Mouse (Mus musculus) midbrain, embryonic 16.5 days (tissue): ENCODE data around the gene Fancc. TPM values are rescaled to one million over a fixed set of nuclear protein-coding genes. Genes with fewer than 3 reads are reported as not detected.

ENCODE experiments used
- ATAC-seq: fragments of 200-750 bp; cut with Nextera tagmentation; 2 replicates; pipeline ENCODE4 v1.8.0; 2017; ENCODE audit warnings: moderate TSS enrichment
- H3K27ac ChIP-seq: fragments of 300-500 bp; sonication (generic); 2 replicates; pipeline ENCODE4 v1.5.1; 2014; ENCODE audit warnings: mild to moderate bottlenecking, low read length, mixed read lengths
- H3K27me3 ChIP-seq: fragments of 300-500 bp; sonication (generic); 2 replicates; pipeline ENCODE4 v1.6.1; 2014; ENCODE audit warnings: low read depth, low read length, mixed read lengths; ENCODE audit not compliant: control insufficient read depth, insufficient read depth
- H3K36me3 ChIP-seq: fragments of 300-500 bp; sonication (generic); 2 replicates; pipeline ENCODE4 v1.6.1; 2014; ENCODE audit warnings: mild to moderate bottlenecking, low read length, moderate library complexity, mixed read lengths; ENCODE audit not compliant: control insufficient read depth, insufficient read depth
- H3K4me1 ChIP-seq: fragments of 300-500 bp; sonication (generic); 2 replicates; pipeline ENCODE4 v1.6.1; 2014; ENCODE audit warnings: mild to moderate bottlenecking, low read length, mixed read lengths; ENCODE audit not compliant: control insufficient read depth, insufficient read depth
- H3K4me2 ChIP-seq: fragments of 300-500 bp; sonication (generic); 2 replicates; pipeline ENCODE4 v1.6.1; 2014; ENCODE audit warnings: mild to moderate bottlenecking, low read length, mixed read lengths
- H3K4me3 ChIP-seq: fragments of 300-500 bp; sonication (generic); 2 replicates; pipeline ENCODE4 v1.5.1; 2014; ENCODE audit warnings: low read depth, mild to moderate bottlenecking, low read length, moderate library complexity, mixed read lengths
- H3K9ac ChIP-seq: fragments of 300-500 bp; sonication (generic); 2 replicates; pipeline ENCODE4 v1.6.1; 2014; ENCODE audit warnings: low read depth, low read length, mixed read lengths
- H3K9me3 ChIP-seq: fragments of 300-500 bp; sonication (generic); replicated peaks from 2 replicates; pipeline ENCODE4 v1.6.1; 2014; ENCODE audit warnings: mild to moderate bottlenecking, low read length, mixed read lengths; ENCODE audit not compliant: control insufficient read depth, poor library complexity, severe bottlenecking
- WGBS: fragments of 180-500 bp; shearing (Covaris S2); extraction: QIAGEN DNeasy Blood & Tissue Kit; methylation state at CpG from one replicate; pipeline ENCODE4 v1.1.7; 2014; 5-methylcytosine and 5-hydroxymethylcytosine counted together
- polyA plus RNA-seq: library from polyadenylated mRNA; unstranded; fragments of >200 nt; fragmentation: Nextera tagmentation; extraction: Ambion mirVana; gene quantifications from 2 replicates; pipeline ENCODE4 v1.2.1, GENCODE M21; 2015

Gene Fancc
- polyA plus RNA-seq, 1 experiment from 2014 or later: 14.2 TPM

DNA sequence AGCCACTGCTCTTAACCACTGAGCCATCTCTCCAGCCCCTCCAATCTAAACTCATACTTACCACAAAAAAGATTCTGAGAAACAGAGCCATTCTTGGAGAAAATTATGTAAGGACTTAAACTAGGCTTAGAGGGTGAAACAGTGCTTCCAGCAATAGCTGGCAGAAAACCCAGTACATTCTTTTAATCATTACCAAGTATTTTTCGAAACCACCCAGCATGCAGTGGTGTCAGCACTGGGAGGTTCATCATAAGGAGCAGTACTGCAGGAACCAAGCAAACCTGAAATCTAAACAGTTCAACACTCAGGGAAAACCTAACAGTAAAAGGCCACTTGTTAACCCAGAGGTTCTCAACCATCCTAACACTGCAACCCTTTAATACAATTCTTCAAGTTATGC lies 99.7 kb downstream of the Fancc start:
- WGBS: 95% methylated on average over 1 of the region's 1 CpGs

GRCm38 (mm10) chr13:63394304-63395063 lies 102.6 kb downstream of the Fancc start:
- Histone ChIP-seq H3K27me3 (no peaks in the 10 kb centered on the region), H3K9me3 (no peaks in the 10 kb centered on the region), H3K4me2 (no peak overlapping the region), H3K9ac (no peak overlapping the region), H3K4me3 (no peak overlapping the region), H3K4me1 (no peaks in the 10 kb centered on the region), H3K27ac (no peak overlapping the region), H3K36me3 (no peaks in the 10 kb centered on the region)
- ATAC-seq: no peak
- 88% methylated on average over 7 of the region's 7 CpGs for WGBS

More for the DNA sequence above, 99.7 kb downstream of the Fancc start:
- ATAC-seq: no peak
- Histone ChIP-seq H3K9me3 (no peaks in the 10 kb centered on the region), H3K4me1 (no peaks in the 10 kb centered on the region), H3K27me3 (no peaks in the 10 kb centered on the region), H3K27ac (no peak overlapping the region), H3K9ac (no peak overlapping the region), H3K4me3 (no peak overlapping the region), H3K4me2 (no peak overlapping the region), H3K36me3 (no peaks in the 10 kb centered on the region)

- no peak overlapping the region for H3K27ac ChIP-seq
- no peaks in the 10 kb centered on the region for H3K4me1 ChIP-seq
- no peaks in the 10 kb centered on the region for H3K36me3 ChIP-seq
- no peak overlapping the region for H3K9ac ChIP-seq
- H3K4me2 ChIP-seq: no peak overlapping the region
- no peak for ATAC-seq
- no peak overlapping the region for H3K4me3 ChIP-seq
- no peaks in the 10 kb centered on the region for H3K27me3 ChIP-seq
- WGBS: 81% methylated on average over 2 of the region's 2 CpGs
- H3K9me3 ChIP-seq: no peaks in the 10 kb centered on the region
These were observed 111.8 kb downstream of the Fancc start for GRCm38 (mm10) chr13:63385234-63385633.

- no peaks in the 10 kb centered on the region for H3K36me3 ChIP-seq
- ATAC-seq: no peak
- H3K27me3 ChIP-seq: no peaks in the 10 kb centered on the region
- H3K9me3 ChIP-seq: no peaks in the 10 kb centered on the region
- H3K4me3 ChIP-seq: no peak overlapping the region
- H3K4me2 ChIP-seq: no peak overlapping the region
- no peaks in the 10 kb centered on the region for H3K4me1 ChIP-seq
- H3K9ac ChIP-seq: no peak overlapping the region
- WGBS: 90% methylated on average over 3 of the region's 3 CpGs
- H3K27ac ChIP-seq: no peak overlapping the region
These were observed 112.3 kb downstream of the Fancc start for GRCm38 (mm10) chr13:63384775-63385174.

DNA sequence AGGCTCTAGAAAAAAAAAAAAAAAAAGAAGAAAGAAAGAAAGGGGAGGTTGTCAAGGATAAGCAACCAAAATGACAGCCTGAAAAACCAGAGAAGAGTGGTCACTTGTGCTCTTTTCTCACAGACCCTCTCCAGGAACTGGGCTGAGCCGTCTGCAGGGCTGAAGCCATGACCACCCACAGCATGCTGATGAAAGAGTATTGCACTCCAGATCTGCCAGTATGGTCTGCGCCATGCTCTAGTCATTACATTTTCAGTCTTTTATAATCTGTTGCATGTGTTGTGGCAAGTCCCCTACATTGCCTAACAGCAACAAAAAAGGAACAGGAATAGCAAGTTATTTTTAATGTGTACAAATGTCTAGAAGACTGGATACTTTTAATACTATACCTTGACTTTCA lies 114.9 kb downstream of the Fancc start:
- H3K27ac ChIP-seq: no peak overlapping the region
- H3K9me3 ChIP-seq: no peaks in the 10 kb centered on the region
- ATAC-seq: no peak
- no peak overlapping the region for H3K4me2 ChIP-seq
- H3K4me3 ChIP-seq: no peak overlapping the region
- 72% methylated on average over 2 of the region's 2 CpGs for WGBS
- no peaks in the 10 kb centered on the region for H3K36me3 ChIP-seq
- H3K27me3 ChIP-seq: no peaks in the 10 kb centered on the region
- no peaks in the 10 kb centered on the region for H3K4me1 ChIP-seq
- H3K9ac ChIP-seq: no peak overlapping the region

- WGBS: 90% methylated on average over 7 of the region's 7 CpGs
- Histone ChIP-seq H3K4me1 (no peaks in the 10 kb centered on the region), H3K27me3 (no peaks in the 10 kb centered on the region), H3K4me3 (no peak overlapping the region), H3K9ac (no peak overlapping the region), H3K27ac (no peak overlapping the region), H3K4me2 (no peak overlapping the region), H3K9me3 (no peaks in the 10 kb centered on the region), H3K36me3 (no peaks in the 10 kb centered on the region)
- no peak for ATAC-seq
These were observed 123.5 kb downstream of the Fancc start for GRCm38 (mm10) chr13:63373460-63374166.

DNA sequence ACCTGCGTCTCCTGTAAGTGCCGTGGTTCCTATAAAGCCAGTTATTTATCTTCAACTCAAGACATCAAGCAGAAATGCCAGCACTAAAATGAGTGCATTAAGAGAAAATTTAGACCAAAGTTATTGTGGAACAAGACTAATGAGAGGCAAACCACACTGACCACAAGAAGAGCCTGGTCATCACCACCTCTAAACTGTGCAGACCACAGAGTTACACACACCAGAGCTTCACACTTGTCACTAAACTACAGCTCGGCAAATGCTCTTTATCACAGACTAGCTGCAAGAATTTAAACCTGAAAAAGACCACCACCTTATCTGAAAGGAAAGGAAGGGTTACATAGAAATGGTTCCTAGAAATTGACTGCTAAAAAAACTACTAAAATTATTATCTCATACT lies 135.3 kb downstream of the Fancc start:
- H3K4me2 ChIP-seq: no peak overlapping the region
- no peak overlapping the region for H3K9ac ChIP-seq
- H3K4me3 ChIP-seq: no peak overlapping the region
- no peaks in the 10 kb centered on the region for H3K4me1 ChIP-seq
- H3K27me3 ChIP-seq: no peaks in the 10 kb centered on the region
- ATAC-seq: no peak
- no peaks in the 10 kb centered on the region for H3K9me3 ChIP-seq
- WGBS: 91% methylated on average over 3 of the region's 3 CpGs
- H3K27ac ChIP-seq: no peak overlapping the region
- no peaks in the 10 kb centered on the region for H3K36me3 ChIP-seq

GRCm38 (mm10) chr13:63360111-63360885 lies 136.8 kb downstream of the Fancc start:
- 94% methylated on average over 4 of the region's 4 CpGs for WGBS
- Histone ChIP-seq H3K27ac (no peak overlapping the region), H3K4me2 (no peak overlapping the region), H3K4me3 (no peak overlapping the region), H3K9me3 (no peaks in the 10 kb centered on the region), H3K27me3 (no peaks in the 10 kb centered on the region), H3K36me3 (no peaks in the 10 kb centered on the region), H3K9ac (no peak overlapping the region), H3K4me1 (no peaks in the 10 kb centered on the region)
- ATAC-seq: no peak

DNA sequence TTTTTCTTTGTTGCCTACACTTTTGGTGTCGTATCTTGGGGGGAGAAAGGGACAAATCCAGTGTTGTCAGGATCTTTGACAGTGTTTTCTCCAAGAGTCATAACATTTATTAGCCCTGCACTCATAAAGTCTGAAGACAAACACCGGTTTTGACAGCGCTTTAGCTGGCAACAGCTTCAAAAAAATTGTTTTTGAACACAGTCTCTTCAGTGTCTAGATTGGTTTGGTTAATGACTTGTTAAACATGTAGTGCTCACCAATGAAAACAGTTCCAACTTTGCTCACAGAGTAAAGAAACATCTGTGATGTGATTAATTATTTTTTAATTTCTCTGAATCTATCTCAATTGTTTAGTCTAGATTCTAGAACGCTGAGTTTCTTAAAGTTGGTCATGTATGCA lies 137.7 kb downstream of the Fancc start:
- Histone ChIP-seq H3K36me3 (no peaks in the 10 kb centered on the region), H3K4me3 (no peak overlapping the region), H3K27ac (no peak overlapping the region), H3K4me2 (no peak overlapping the region), H3K4me1 (no peaks in the 10 kb centered on the region), H3K9ac (no peak overlapping the region), H3K27me3 (no peaks in the 10 kb centered on the region), H3K9me3 (no peaks in the 10 kb centered on the region)
- 92% methylated on average over 4 of the region's 4 CpGs for WGBS
- ATAC-seq: no peak
